Mouse (Mus musculus): Measurements from ENCODE around the gene Tgds. TPM values are rescaled to one million over a fixed set of nuclear protein-coding genes. Genes with fewer than 3 reads are reported as not detected.
"Not testable (repeated sequence)": the region's sequence is repeated elsewhere in the genome, so short reads cannot be mapped to it uniquely, and the experiment has no call there.

The Tgds gene
- polyA plus RNA-seq, 1 experiment, result 10.6 TPM

DNA sequence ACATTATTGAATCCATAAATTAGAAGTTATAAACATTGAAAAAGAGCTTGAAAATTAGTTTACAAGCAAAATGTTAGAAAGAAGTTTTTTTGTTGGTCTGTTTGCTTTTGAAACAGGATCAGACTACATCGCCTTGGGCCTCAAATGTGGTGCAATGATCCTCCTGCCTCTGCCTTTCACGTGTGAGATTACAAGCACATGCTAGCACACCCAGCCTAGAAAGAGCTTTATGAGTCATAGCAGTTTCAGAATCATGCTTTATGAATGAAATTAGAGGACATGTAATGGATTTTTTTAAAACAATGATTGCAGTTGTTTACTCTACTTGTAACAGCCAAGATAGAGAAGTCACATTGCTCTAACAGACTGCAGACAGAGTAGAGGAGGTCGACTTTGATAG lies 29.2 kb upstream of the Tgds start:
- TF ChIP-seq POLR2A (IDR thresholded peaks at IDR 0.05; ENCODE audit: borderline replicate concordance, low read depth, low read length), result no peak
- TF ChIP-seq CTCF (IDR thresholded peaks at IDR 0.05; ENCODE audit: low read depth, low read length), result no peak
- no peaks in the 10 kb centered on the region for H3K4me1 ChIP-seq (ENCODE audit: control insufficient read depth, insufficient read depth, low read length)
- H3K4me3 ChIP-seq (ENCODE audit: insufficient read depth, low read length), result no peak overlapping the region
- H3K27ac ChIP-seq (ENCODE audit: insufficient read depth, low read depth, low read length), result no peak overlapping the region

DNA sequence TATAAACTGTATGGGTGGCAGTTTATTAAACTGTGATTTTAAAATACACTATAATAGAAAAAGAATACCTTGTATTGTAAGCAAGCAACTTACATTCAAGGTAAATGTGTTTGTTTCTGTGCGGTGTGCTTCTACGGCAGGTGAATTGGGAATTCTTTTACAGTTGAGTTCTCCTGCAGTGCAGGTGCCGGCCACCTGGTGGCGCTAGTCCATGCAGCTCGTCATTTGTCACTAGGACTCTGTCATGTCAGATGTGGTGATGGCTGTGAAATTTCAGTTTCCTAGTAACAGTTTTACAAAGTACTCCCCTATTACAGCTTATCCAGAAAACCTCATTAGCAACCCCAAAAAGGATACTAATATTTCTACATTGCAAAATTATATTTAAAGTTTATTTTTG lies 24.6 kb upstream of the Tgds start:
- no peaks in the 10 kb centered on the region for H3K4me1 ChIP-seq (ENCODE audit: control insufficient read depth, insufficient read depth, low read length)
- TF ChIP-seq CTCF (IDR thresholded peaks at IDR 0.05; ENCODE audit: low read depth, low read length) (peak; percentile 96), POLR2A (IDR thresholded peaks at IDR 0.05; ENCODE audit: borderline replicate concordance, low read depth, low read length) (no peak)
- H3K4me3 ChIP-seq (ENCODE audit: insufficient read depth, low read length), result no peak overlapping the region
- no peak overlapping the region for H3K27ac ChIP-seq (ENCODE audit: insufficient read depth, low read depth, low read length)

- TF ChIP-seq CTCF (IDR thresholded peaks at IDR 0.05; ENCODE audit: low read depth, low read length) (no peak), POLR2A (IDR thresholded peaks at IDR 0.05; ENCODE audit: borderline replicate concordance, low read depth, low read length) (no peak)
- no peak overlapping the region for H3K4me3 ChIP-seq (ENCODE audit: insufficient read depth, low read length)
- no peaks in the 10 kb centered on the region for H3K4me1 ChIP-seq (ENCODE audit: control insufficient read depth, insufficient read depth, low read length)
- no peak overlapping the region for H3K27ac ChIP-seq (ENCODE audit: insufficient read depth, low read depth, low read length)
Observed at GRCm38 (mm10) chr14:118156740-118157139, 24.2 kb upstream of the Tgds start.

DNA sequence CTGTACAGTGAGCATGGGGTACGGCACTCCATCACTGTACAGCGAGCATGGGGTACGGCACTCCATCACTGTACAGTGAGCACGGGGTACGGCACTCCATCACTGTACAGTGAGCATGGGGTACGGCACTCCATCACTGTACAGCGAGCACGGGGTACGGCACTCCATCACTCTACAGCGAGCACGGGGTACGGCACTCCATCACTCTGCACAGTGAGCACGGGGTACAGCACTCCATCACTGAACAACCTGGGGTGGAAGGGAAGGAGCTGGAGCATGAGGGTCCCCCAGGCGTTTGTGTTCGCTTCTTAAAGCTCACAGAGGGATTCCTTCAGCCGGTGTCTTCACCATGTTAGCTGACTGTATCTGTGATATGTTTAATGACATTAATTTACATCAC lies 23.5 kb upstream of the Tgds start:
- H3K4me1 ChIP-seq (ENCODE audit: control insufficient read depth, insufficient read depth, low read length); H3K4me3 ChIP-seq (ENCODE audit: insufficient read depth, low read length); H3K27ac ChIP-seq (ENCODE audit: insufficient read depth, low read depth, low read length): not testable (repeated sequence)

DNA sequence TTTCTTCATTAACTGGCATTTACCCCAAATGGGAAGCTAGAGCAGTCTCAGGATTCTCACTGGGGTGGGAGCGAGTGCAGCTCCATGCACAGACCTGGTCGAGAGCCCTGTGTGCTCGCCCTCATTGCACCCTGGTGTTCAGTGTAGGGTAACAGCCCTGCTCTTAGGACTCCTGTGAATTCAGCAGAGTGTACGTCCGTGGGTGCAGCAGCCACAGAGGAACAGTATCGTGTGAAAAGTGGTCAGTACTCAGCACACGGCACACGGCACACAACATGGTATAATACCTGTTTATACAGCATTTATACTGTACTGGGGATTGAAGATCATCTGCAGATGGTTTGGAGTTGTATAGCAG lies 19.7 kb upstream of the Tgds start:
- no peak overlapping the region for H3K4me3 ChIP-seq (ENCODE audit: insufficient read depth, low read length)
- no peak overlapping the region for H3K27ac ChIP-seq (ENCODE audit: insufficient read depth, low read depth, low read length)
- no peak for TF ChIP-seq CTCF (IDR thresholded peaks at IDR 0.05; ENCODE audit: low read depth, low read length)
- no peak for TF ChIP-seq POLR2A (IDR thresholded peaks at IDR 0.05; ENCODE audit: borderline replicate concordance, low read depth, low read length)
- no peaks in the 10 kb centered on the region for H3K4me1 ChIP-seq (ENCODE audit: control insufficient read depth, insufficient read depth, low read length)

DNA sequence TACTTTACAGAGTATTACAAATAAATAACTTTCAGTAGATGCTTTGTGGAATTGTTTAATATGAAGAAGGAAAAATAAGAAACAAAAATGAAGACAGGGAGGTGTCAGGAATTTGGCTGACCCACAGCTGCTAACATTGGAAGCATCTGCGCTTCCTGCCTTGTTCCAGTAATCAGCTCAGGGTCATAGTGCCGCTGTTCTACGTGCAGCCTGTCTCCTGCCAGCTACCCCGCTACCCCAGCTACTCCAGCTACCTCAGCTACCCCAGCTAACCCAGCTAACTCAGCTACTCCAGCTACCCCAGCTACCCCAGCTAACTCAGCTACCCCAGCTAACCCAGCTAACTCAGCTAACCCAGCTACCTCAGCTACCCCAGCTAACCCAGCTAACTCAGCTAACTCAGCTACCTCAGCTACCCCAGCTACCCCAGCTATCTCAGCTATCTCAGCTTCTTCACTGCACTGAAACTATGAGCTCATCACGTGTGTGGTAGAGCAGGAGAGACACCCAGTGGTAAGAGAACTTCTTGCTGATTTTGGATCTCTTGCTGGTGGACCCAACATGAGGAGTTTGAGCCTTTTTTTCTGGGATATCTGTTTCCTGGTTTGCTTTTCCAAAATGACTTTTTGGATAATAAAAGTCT lies 19.2 kb upstream of the Tgds start:
- no peaks in the 10 kb centered on the region for H3K4me1 ChIP-seq (ENCODE audit: control insufficient read depth, insufficient read depth, low read length)
- H3K27ac ChIP-seq (ENCODE audit: insufficient read depth, low read depth, low read length), result no peak overlapping the region
- TF ChIP-seq POLR2A (IDR thresholded peaks at IDR 0.05; ENCODE audit: borderline replicate concordance, low read depth, low read length) (no peak), CTCF (IDR thresholded peaks at IDR 0.05; ENCODE audit: low read depth, low read length) (no peak)
- no peak overlapping the region for H3K4me3 ChIP-seq (ENCODE audit: insufficient read depth, low read length)

GRCm38 (mm10) chr14:118150656-118151551 lies 18.3 kb upstream of the Tgds start:
- H3K4me1 ChIP-seq (ENCODE audit: control insufficient read depth, insufficient read depth, low read length), result no peaks in the 10 kb centered on the region
- H3K4me3 ChIP-seq (ENCODE audit: insufficient read depth, low read length), result no peak overlapping the region
- TF ChIP-seq CTCF (IDR thresholded peaks at IDR 0.05; ENCODE audit: low read depth, low read length) (no peak), POLR2A (IDR thresholded peaks at IDR 0.05; ENCODE audit: borderline replicate concordance, low read depth, low read length) (no peak)
- H3K27ac ChIP-seq (ENCODE audit: insufficient read depth, low read depth, low read length), result no peak overlapping the region

GRCm38 (mm10) chr14:118148554-118148953 lies 16.0 kb upstream of the Tgds start:
- Histone ChIP-seq H3K4me3 (ENCODE audit: insufficient read depth, low read length) (no peak overlapping the region), H3K27ac (ENCODE audit: insufficient read depth, low read depth, low read length) (no peak overlapping the region), H3K4me1 (ENCODE audit: control insufficient read depth, insufficient read depth, low read length) (no peaks in the 10 kb centered on the region)
- TF ChIP-seq POLR2A (IDR thresholded peaks at IDR 0.05; ENCODE audit: borderline replicate concordance, low read depth, low read length) (no peak), CTCF (IDR thresholded peaks at IDR 0.05; ENCODE audit: low read depth, low read length) (no peak)

DNA sequence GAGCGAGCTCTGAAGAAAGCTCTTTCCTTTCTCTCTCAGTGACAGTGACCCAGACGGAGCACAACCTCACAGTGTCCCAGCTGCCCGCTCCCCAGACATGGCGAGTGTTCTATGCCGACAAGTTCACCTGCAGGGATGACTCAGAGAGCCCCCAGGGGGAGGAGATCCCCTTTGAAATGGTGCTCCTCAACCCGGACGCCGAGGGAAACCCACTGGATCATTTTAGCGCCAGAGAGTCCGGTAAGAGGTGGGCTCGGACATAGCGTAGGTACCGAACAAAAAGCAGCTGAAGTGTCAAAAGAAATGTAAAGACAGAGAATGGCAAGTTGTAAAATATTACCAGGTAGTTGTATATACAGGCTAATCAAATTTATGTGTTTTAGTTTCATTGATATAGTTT lies 15.5 kb upstream of the Tgds start:
- Histone ChIP-seq H3K4me3 (ENCODE audit: insufficient read depth, low read length) (no peak overlapping the region), H3K4me1 (ENCODE audit: control insufficient read depth, insufficient read depth, low read length) (no peaks in the 10 kb centered on the region), H3K27ac (ENCODE audit: insufficient read depth, low read depth, low read length) (no peak overlapping the region)
- TF ChIP-seq POLR2A (IDR thresholded peaks at IDR 0.05; ENCODE audit: borderline replicate concordance, low read depth, low read length) (no peak), CTCF (IDR thresholded peaks at IDR 0.05; ENCODE audit: low read depth, low read length) (no peak)

DNA sequence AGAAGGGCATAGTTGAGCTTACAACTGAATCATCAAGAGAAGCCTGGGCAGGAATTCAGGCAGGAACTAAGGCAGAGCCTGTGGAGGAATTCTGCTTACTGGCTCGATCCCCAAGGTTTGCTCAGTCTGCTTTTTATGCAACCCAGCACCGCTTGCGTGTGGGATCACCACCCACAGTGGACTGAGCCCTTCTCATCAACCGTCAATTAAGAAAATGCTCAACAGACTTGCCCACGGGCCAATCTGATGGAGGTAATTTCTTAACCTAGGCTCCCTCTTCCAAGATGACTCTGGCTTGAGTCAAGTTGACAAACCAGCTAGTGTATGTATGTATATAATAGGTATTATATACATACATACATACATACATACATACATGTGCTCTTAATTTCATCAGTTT lies 9.7 kb upstream of the Tgds start:
- Histone ChIP-seq H3K4me1 (ENCODE audit: control insufficient read depth, insufficient read depth, low read length) (peaks cover 2% of the 10 kb centered on the region; the same call in 1 of the 2 replicates), H3K4me3 (ENCODE audit: insufficient read depth, low read length) (no peak overlapping the region), H3K27ac (ENCODE audit: insufficient read depth, low read depth, low read length) (no peak overlapping the region)
- TF ChIP-seq POLR2A (IDR thresholded peaks at IDR 0.05; ENCODE audit: borderline replicate concordance, low read depth, low read length) (no peak), CTCF (IDR thresholded peaks at IDR 0.05; ENCODE audit: low read depth, low read length) (no peak)
